In the genomic region with DNA sequence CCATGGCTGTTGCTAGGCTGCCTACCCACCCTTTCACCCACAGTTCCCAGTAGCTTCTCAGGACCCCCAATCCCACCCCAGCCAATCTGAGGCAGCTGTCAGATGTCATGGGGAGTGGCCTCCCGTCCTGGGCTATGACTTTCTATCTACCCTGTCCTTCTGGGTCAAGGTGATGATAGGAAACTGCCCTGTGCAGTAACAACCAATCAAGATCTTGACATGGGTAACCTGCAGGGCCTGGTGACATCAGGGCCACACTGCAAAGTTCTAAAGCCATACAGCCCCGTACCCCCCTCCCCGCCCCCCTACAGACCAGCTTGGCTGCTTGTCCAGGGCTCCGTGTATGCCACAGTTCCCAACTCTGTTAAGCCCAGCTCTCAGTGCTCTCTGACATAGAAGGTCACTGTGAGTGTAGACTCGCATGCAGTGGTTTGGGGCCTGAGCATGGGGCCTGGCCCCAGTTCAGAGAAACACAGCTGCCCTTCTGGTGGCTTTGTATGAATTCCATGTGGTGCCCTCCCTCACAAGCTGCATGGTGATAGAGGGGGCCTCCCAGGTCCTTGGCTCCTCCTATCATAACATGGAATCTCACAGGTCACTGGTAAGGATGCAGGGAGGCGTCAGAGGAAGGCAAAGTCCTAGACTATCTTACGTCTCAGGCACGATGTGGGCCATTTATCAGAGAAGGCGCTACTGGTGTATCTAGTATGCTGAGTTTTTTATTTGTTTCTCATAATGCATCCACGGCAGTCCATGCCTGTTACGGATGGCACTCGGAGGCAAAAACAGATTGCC, we compare ENCODE assay signal across 14 mouse cellular contexts.
DNase-seq lines count a peak whose midpoint lies in the region; ATAC-seq lines count a peak whose summit lies in the region.
"Had no signal": no experiment of that assay in that cellular context is flagged by ENCODE, and none has a peak within 500 bp of the region (broad histone marks: within the 10 kb centered on the region; RNA-seq: fewer than 3 reads in every experiment).

No protein-coding gene starts in this region.

- H3K36me3 ChIP-seq in heart, embryonic 15.5 days = no peaks in the 10 kb centered on the region
- peaks cover 61% of the 10 kb centered on the region for H3K36me3 ChIP-seq in embryonic facial prominence, embryonic 13.5 days
- H3K36me3 ChIP-seq in liver, embryonic 12.5 days = peaks cover 34% of the 10 kb centered on the region
- H3K36me3 ChIP-seq: midbrain, embryonic 13.5 days had no signal

- H3K4me3 ChIP-seq in heart, embryonic 15.5 days = no peak overlapping the region
- no peak overlapping the region for H3K4me3 ChIP-seq in embryonic facial prominence, embryonic 13.5 days
- no peak overlapping the region for H3K4me3 ChIP-seq in liver, embryonic 12.5 days
- H3K4me3 ChIP-seq: hindbrain, embryonic 15.5 days; limb, embryonic 15.5 days; midbrain, embryonic 13.5 days had no signal

- H3K4me1 ChIP-seq in heart, embryonic 15.5 days (replicated peaks) = peaks cover 75% of the 10 kb centered on the region
- H3K4me1 ChIP-seq in embryonic facial prominence, embryonic 13.5 days = peaks cover 59% of the 10 kb centered on the region
- peaks cover 69% of the 10 kb centered on the region for H3K4me1 ChIP-seq in liver, embryonic 12.5 days

- 76% methylated on average over 12 of the region's 12 CpGs for whole genome bisulfite sequencing in heart, embryonic 15.5 days
- WGBS in embryonic facial prominence, embryonic 13.5 days = 85% methylated on average over 12 of the region's 12 CpGs
- WGBS in liver, embryonic 12.5 days (ENCODE audit: insufficient replicate concordance) = 52% methylated on average over 12 of the region's 12 CpGs

- intact Hi-C loops in heart, postnatal 25 days (cut with DNase I) = no loop called here
- intact Hi-C loops in gastrocnemius, postnatal 36 days (cut with DNase I) = no loop called here

- no peaks in the 10 kb centered on the region for H3K9me3 ChIP-seq in heart, embryonic 15.5 days (replicated peaks)
- H3K9me3 ChIP-seq in embryonic facial prominence, embryonic 13.5 days = no peaks in the 10 kb centered on the region
- H3K9me3 ChIP-seq in liver, embryonic 12.5 days (replicated peaks) = no peaks in the 10 kb centered on the region
- H3K9me3 ChIP-seq: hindbrain, embryonic 15.5 days; limb, embryonic 15.5 days; midbrain, embryonic 13.5 days had no signal

- no peak for ATAC-seq in heart, embryonic 15.5 days (replicated peaks; ENCODE audit: insufficient number of reproducible peaks, insufficient read depth, low FRiP score, low read depth)
- no peak for ATAC-seq in embryonic facial prominence, embryonic 13.5 days (ENCODE audit: insufficient number of reproducible peaks, insufficient read depth, low FRiP score, low TSS enrichment, low read depth)
- peak; percentile 77 for ATAC-seq in liver, embryonic 12.5 days
- ATAC-seq: midbrain, embryonic 13.5 days had no signal

- no peak overlapping the region for H3K4me2 ChIP-seq in heart, embryonic 15.5 days
- no peak overlapping the region for H3K4me2 ChIP-seq in embryonic facial prominence, embryonic 13.5 days
- peak overlapping the region; percentile 42 for H3K4me2 ChIP-seq in liver, embryonic 12.5 days
- H3K4me2 ChIP-seq: hindbrain, embryonic 15.5 days; limb, embryonic 15.5 days; midbrain, embryonic 13.5 days had no signal

- no peaks in the 10 kb centered on the region for H3K27me3 ChIP-seq in heart, embryonic 15.5 days
- no peaks in the 10 kb centered on the region for H3K27me3 ChIP-seq in embryonic facial prominence, embryonic 13.5 days
- H3K27me3 ChIP-seq in liver, embryonic 12.5 days (replicated peaks) = no peaks in the 10 kb centered on the region
- H3K27me3 ChIP-seq: hindbrain, embryonic 15.5 days; limb, embryonic 15.5 days; midbrain, embryonic 13.5 days had no signal

- DNase-seq in adrenal gland, postnatal 14 days = peak; percentile 25
- no peak for DNase-seq in adrenal gland, postnatal 10 days
- DNase-seq in heart, postnatal 25 days (ENCODE audit: low spot score) = no peak
- DNase-seq in Muller cell, postnatal 12 days (ENCODE audit: inconsistent ontology term) = no peak
- DNase-seq in gastrocnemius, postnatal 36 days = no peak
- DNase-seq: cerebellum, postnatal 14 days; spleen, adult 18-20 months; thymus, postnatal 25 days had no signal

- H3K9ac ChIP-seq in heart, embryonic 15.5 days = no peak overlapping the region
- no peak overlapping the region for H3K9ac ChIP-seq in embryonic facial prominence, embryonic 13.5 days
- peak overlapping the region; percentile 14 for H3K9ac ChIP-seq in liver, embryonic 12.5 days
- H3K9ac ChIP-seq: hindbrain, embryonic 15.5 days; limb, embryonic 15.5 days; midbrain, embryonic 13.5 days had no signal

- 0 out of 2 replicates have a peak overlapping the region, but pooled peaks have one; percentile 3 for H3K27ac ChIP-seq in heart, embryonic 15.5 days
- H3K27ac ChIP-seq in embryonic facial prominence, embryonic 13.5 days = peak overlapping the region; percentile 44
- peak overlapping the region; percentile 94 for H3K27ac ChIP-seq in liver, embryonic 12.5 days
- H3K27ac ChIP-seq: hindbrain, embryonic 15.5 days; limb, embryonic 15.5 days; midbrain, embryonic 13.5 days had no signal

Comparison
In these comparisons a context has a peak if more than half of its experiments do, and no peak if none do; other contexts are left out.
1. H3K27ac ChIP-seq: peak in every context shown above with its lines; median percentile 94 in liver, embryonic 12.5 days; 44 in embryonic facial prominence, embryonic 13.5 days; 3 in heart, embryonic 15.5 days.